Mouse (Mus musculus) heart, postnatal 14 days (tissue): Measurements from ENCODE around the gene Olfr90. TPM values are rescaled to one million over a fixed set of nuclear protein-coding genes. Genes with fewer than 3 reads are reported as not detected.

Experiments used
- total RNA-seq, 2 experiments: library from RNA; stranded (reverse); gene quantifications; 2 replicates each; pipeline ENCODE4 v1.2.3; 2021

Olfr90 gene
- total RNA-seq, 2 experiments from 2014 or later: not detected

Other genes with a start within 250 kb of the Olfr90 start
- gene Trim15, start 221.3 kb downstream of the Olfr90 start, total RNA-seq: not detected
- gene Trim10, start 218.9 kb downstream of the Olfr90 start, total RNA-seq: 1 to 10 TPM; 2.0 to 2.5 TPM
- not detected for gene Trim40, start 198.4 kb downstream of the Olfr90 start, total RNA-seq
- not detected for gene Trim31, start 190.4 kb downstream of the Olfr90 start, total RNA-seq
- under 1 TPM; 0.49 to 0.57 TPM for gene Rnf39, start 145.6 kb downstream of the Olfr90 start, total RNA-seq
- 10 to 100 TPM; 62.2 to 68.6 TPM for gene Ppp1r11, start 136.8 kb downstream of the Olfr90 start, total RNA-seq
- 10 to 100 TPM; 21.4 to 26.9 TPM for gene Znrd1, start 129.9 kb downstream of the Olfr90 start, total RNA-seq
- gene Znrd1as, start 129.9 kb downstream of the Olfr90 start, total RNA-seq: 1 to 10 TPM; 8.5 to 9.9 TPM
- not detected for gene 2410137M14Rik, start 107.3 kb downstream of the Olfr90 start, total RNA-seq
- gene H2-M5, start 99.0 kb downstream of the Olfr90 start, total RNA-seq: under 1 TPM; 0.15 to 0.31 TPM
- 1 to 10 TPM; 3.7 to 4.6 TPM for gene Zfp57, start 87.3 kb downstream of the Olfr90 start, total RNA-seq
- gene Mog, start 65.1 kb downstream of the Olfr90 start, total RNA-seq: not detected
- gene Gabbr1, start 42.5 kb downstream of the Olfr90 start, total RNA-seq: 10 to 100 TPM; 16.9 TPM
- not detected for gene Olfr91, start 9.8 kb upstream of the Olfr90 start, total RNA-seq
- not detected for gene Olfr92, start 31.6 kb upstream of the Olfr90 start, total RNA-seq
- gene Olfr93, start 73.0 kb upstream of the Olfr90 start, total RNA-seq: not detected
- gene Ubd, start 105.4 kb upstream of the Olfr90 start, total RNA-seq: under 1 TPM in 1 of 2 experiments, not detected in 1; 0.80 TPM
- gene Olfr94, start 112.5 kb upstream of the Olfr90 start, total RNA-seq: not detected
- not detected for gene Olfr95, start 124.6 kb upstream of the Olfr90 start, total RNA-seq
- gene Olfr96, start 131.6 kb upstream of the Olfr90 start, total RNA-seq: not detected
- not detected for gene Olfr97, start 148.8 kb upstream of the Olfr90 start, total RNA-seq
- gene Olfr98, start 175.2 kb upstream of the Olfr90 start, total RNA-seq: not detected
- gene H2-M3, start 181.7 kb upstream of the Olfr90 start, total RNA-seq: 1 to 10 TPM; 2.3 to 2.4 TPM
- gene Olfr99, start 195.0 kb upstream of the Olfr90 start, total RNA-seq: not detected
- gene Olfr101, start 215.8 kb upstream of the Olfr90 start, total RNA-seq: not detected
- gene Olfr102, start 228.6 kb upstream of the Olfr90 start, total RNA-seq: not detected